Mouse (Mus musculus) CH12F3 (cell line): ENCODE data around the gene Ddo.

ENCODE experiments used
- in situ Hi-C: fragments of 300-500 bp; cut with MboI; formaldehyde crosslinking; loops from 2 replicates; pipeline ENCODE4 v1.14.3; 2020; ENCODE audit warnings: low sequenced_read_pairs

Ddo gene

GRCm38 (mm10) chr10:40629656-40630311 is at the start of gene Ddo:
Ddo (plus strand) TSS chr10:40630011.
- in situ Hi-C loops: no loop called here

GRCm38 (mm10) chr10:40583584-40584255 is 46.1 kb upstream of the Ddo start:
- in situ Hi-C loops: no loop called here

GRCm38 (mm10) chr10:40592186-40592585 is 37.6 kb upstream of the Ddo start:
- in situ Hi-C loops: no loop called here

DNA sequence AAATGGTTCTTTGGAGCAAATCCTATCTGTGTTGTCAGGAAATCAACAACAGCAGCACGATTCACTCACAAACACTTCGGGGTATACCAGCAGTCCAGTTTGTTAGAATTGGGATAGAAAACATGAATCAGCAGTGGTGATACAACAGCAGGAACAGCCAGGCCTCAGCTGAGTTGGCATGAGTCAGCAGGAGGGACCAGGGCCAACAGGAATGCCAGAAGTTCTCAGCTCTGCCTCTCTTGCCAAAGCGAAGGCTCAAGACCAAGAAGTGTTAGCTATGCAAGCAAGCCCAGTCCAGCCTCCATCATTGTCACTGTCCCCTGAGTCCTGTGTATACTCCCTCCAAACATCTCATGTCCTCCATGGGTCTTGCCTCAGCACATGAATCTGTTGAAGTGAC is 32.6 kb upstream of the Ddo start:
- in situ Hi-C loops: no loop called here

GRCm38 (mm10) chr10:40604706-40605394 is 25.0 kb upstream of the Ddo start:
- in situ Hi-C loops: no loop called here

- in situ Hi-C loops: no loop called here
These were observed 11.8 kb upstream of the Ddo start for GRCm38 (mm10) chr10:40617973-40618372.

DNA sequence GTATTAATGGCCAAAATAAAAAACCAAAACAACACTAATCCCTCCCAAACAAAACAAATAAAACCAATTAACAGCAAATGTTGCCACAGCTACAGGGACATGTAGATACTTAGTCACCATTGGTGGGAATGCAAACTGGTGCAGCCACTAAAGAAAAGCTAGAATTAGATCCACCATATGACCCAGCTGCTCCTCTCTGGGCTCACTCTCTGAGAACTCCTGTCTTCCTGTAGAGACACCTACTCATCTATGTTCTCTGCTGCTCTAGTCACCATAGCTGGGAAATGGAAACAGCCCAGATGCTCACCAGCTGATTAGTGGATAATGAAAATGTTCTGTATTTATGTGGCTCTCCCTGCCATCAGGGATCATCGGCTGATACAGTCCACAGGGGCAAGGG is 10.1 kb upstream of the Ddo start:
- in situ Hi-C loops: no loop called here

- in situ Hi-C loops: no loop called here
These were observed 671 bp upstream of the Ddo start for GRCm38 (mm10) chr10:40629140-40629539.

- in situ Hi-C loops: no loop called here
These were observed 646 bp downstream of the Ddo start for GRCm38 (mm10) chr10:40630457-40630856.

DNA sequence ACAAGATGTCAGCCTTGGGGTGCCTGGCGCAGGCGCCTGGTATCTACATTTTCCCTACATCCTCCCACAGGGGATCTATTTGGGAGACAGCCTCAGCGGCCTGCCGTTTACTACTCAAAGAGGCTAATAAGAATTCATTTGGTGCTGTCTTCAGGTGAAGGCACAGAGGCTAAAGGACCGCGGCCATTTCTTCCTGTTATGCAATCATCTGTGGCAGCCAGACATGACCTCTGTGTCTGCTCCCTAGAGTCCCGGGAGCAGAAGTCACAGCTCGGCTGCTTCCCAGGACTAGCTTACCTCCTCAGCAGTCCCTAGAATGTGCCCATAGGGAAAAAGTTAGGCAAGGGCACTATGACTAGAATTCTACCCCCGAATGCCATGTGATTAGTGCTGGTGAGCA is 1.1 kb downstream of the Ddo start:
- in situ Hi-C loops: no loop called here

- in situ Hi-C loops: no loop called here
These were observed 2.3 kb downstream of the Ddo start for GRCm38 (mm10) chr10:40632087-40632486.

DNA sequence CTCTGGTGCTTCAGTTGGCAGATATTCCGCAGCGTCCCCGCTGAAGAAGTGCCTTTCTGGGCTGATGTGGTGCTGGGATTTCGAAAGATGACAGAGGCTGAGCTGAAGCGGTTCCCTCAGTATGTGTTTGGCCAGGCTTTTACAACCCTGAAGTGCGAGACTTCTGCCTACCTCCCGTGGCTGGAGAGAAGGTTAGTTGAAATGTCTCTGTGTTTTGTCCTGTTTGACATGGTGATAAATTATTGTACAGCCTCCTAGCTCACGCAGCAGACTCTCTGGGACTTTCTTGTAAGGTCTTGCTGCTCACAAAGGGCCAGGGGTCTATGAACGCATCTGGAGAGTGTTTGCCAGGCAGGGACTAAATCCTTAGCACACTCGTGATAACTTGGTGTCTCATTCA is 7.5 kb downstream of the Ddo start:
- in situ Hi-C loops: no loop called here

- in situ Hi-C loops: no loop called here
These were observed 8.5 kb downstream of the Ddo start for GRCm38 (mm10) chr10:40638276-40638675.

GRCm38 (mm10) chr10:40638823-40639819 is 9.3 kb downstream of the Ddo start:
- in situ Hi-C loops: no loop called here

DNA sequence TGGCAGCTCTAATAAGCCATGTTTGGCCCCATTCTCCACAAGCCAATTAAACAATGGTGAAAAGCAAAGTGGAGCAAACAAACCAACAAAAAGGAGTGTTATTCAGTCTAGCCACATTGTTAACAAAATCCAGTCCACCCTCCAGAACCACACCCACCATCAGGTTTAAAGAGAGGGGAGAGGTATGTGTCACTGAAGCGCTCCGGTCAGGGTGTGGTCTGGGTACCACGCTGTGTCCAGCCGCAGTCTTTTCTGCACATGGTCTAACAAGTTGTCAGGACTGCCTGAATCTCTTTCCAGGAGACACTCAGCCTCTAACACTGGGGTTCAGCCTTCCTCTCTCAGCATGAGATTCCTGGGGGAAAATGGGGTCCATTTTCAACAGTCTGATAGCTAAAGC is 10.6 kb downstream of the Ddo start:
- in situ Hi-C loops: no loop called here

DNA sequence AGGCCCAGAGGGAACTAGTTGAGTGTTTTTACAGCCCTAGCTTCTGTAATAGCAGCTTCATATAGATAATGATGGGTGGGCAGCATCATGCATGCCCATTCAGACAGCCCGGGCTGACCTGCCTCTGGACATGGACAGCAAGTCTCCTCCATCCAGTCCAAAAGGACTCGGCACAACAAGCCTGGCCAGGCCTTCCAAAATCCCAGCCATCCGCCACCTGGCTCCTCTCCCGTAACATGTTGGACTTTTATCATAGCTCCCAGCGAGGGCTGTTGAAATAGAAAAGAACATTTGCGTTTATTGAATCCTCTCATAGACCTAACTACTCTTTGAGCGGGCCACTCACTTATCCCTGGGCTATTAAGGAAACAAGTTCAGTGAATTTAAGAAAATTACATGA is 12.1 kb downstream of the Ddo start:
- in situ Hi-C loops: no loop called here

GRCm38 (mm10) chr10:40643126-40643525 is 13.3 kb downstream of the Ddo start:
- in situ Hi-C loops: no loop called here

- in situ Hi-C loops: no loop called here
These were observed 14.6 kb downstream of the Ddo start for GRCm38 (mm10) chr10:40644456-40644855.

DNA sequence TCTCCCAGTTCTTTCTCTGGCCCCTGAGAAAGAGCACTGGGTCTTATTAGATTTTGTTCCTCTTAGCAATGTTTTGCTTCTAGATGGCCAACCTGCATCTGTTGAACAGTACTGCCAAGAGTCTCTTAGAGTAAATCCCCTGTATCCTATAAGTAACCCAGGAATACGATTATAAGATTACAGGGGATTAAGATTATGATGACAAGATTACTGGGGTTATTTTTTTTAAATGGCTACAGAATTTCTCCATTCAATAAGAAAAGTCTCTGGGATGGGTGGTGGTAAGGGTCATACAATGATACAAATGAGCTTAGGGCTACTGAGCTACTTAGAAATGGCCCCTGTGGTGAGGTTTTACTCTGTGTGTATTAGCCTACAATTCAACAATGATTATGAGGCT is 15.5 kb downstream of the Ddo start:
- in situ Hi-C loops: no loop called here

- in situ Hi-C loops: no loop called here
These were observed 19.0 kb downstream of the Ddo start for GRCm38 (mm10) chr10:40648776-40649175.

GRCm38 (mm10) chr10:40649634-40650033 is 19.8 kb downstream of the Ddo start:
- in situ Hi-C loops: no loop called here
